Mouse (Mus musculus): ENCODE measurements around the gene Tsga10ip.
"Not testable (repeated sequence)": the region's sequence is repeated elsewhere in the genome, so short reads cannot be mapped to it uniquely, and the experiment has no call there.

Gene Tsga10ip

DNA sequence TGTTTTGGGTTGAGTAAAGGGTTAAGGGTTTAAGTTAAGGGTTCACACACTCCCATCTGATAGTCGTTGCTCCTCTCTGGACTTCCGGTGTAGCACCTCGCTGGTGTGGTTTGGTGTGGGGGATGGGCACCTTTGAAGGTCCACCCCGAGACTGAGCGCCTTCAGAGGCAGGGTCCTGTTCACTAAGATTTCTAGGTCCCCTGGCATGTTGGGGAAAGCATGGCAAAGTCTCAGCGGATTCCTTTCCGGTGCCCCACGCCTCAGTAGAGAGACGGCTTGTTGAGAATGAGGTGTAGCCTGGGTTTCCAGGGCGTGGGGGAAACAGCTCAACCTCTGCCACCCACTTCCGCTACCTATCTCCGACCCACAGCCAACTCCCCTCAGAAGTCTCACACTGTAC is 12.7 kb downstream of the Tsga10ip start:
- DNase-seq (ENCODE audit: low spot score in 2 of 2): peak; percentile 84

DNA sequence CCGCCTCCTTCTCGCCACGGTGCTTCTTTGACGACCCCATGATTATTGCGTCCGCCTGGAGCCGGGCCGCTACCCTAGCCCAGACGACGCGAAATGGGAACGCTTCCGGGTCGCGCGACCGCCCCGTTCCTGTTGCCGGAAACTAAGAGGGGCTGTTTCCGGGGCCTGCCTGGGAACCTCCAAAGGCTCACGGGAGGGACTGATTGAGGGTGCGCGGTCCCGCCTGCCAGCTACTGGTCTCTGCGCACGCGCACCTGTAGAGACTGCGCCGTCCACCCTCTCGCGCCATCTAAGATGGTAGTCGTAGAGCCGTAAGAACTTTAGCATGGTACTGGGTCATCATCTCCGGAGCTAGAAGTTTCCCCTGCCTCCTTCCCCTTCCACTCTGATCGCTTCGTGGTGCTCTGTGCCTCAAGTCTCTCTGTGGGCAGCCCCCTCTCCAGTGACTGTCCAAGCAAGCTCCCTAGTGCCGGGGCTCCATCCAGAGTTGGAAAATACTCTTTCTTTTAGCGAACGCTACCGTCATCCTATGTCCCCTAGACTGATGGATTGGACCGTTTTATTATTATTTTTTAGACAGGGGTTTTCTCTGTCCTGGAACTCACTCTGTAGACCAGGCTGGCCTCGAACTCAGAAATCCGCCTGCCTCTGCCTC is 13.6 kb downstream of the Tsga10ip start, which contains the start of gene Sart1:
Gene Sart1, minus strand, starts transcription at position 116 of the 655 bp plus-strand sequence.
- peak; percentile 96 for DNase-seq (ENCODE audit: low spot score in 2 of 2)

DNA sequence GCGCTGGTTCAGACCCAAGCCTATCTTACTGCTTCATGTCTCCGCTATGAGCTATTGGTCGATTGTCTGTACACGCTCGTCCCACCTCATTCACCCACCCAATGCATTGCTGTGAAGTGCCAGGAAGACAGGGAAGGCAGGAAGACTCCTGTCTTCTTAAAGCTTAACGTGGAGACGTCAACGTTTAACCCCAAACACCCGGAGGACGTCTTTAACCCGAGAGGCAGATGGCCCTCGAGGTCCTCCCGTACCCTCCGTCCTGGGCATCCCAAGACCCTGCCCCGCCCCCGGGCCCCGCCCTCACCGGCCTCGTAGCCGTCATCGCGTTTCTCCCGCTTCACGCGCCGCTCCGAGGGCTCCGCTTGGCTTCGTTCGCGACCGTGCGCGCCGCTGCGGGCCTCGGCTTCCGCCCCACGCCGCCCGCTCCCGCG is 14.3 kb downstream of the Tsga10ip start:
- peak in 1 of 2 experiments; percentile 43 for DNase-seq (ENCODE audit: low spot score in 2 of 2)

DNA sequence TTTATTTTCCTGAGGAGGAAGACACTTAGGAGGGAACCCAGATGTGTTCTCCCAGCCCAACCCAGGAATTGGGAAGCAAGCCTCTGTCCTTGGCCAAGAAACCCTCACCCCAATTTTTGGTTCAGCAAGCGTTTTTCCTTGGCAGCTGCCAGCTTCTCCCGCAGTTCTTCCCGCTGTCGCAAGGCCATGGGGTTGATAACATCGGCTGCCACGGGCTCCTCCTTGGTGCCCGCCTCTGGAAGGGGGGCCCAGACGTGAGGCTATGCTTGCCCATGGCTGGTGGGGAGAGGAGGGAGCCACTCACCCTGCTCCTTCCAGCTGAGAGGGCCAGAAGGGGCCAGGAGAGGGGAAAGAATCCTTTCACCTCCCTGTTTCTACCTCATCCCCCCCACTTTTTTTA is 17.6 kb downstream of the Tsga10ip start:
- DNase-seq (ENCODE audit: low spot score in 2 of 2): no peak

DNA sequence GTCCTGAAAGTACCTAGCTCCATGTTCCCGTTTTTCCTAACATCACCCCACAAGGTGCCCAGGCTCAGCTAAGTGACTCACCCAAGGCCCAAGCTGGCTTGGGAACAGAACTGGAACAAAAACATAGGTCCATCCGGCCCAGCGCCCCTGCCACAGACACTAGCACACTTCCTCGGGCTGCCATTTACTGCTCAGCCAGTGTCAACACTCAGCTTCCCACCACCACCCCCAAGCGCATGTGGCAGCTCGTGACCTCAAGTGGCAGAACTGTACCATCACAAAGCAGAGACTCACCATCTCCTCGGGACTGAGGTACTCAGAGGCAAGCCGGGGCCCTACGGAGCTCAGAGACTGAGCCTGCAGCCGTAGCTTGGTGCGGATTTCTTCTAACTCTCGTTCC is 19.0 kb downstream of the Tsga10ip start:
- DNase-seq (ENCODE audit: low spot score in 2 of 2): no peak

DNA sequence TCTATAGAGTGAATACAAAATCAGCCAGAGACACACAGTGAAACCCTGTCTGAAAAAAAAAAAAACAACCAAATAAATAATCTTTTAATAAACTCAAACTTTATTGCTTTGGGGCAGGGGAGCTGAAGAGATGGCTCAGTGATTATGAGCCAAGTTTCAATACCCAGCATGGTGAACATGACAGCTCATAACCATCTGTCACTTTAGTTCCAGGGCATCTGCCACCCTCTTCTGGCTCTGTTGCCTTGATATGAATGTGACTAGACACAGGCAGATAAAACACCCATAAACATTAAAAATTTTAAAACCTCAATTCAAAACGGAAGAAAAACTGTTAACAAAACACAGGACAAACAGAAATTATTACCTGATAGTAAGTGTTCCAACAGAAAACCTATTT is 24.9 kb downstream of the Tsga10ip start:
- DNase-seq (ENCODE audit: low spot score in 2 of 2): no peak

DNA sequence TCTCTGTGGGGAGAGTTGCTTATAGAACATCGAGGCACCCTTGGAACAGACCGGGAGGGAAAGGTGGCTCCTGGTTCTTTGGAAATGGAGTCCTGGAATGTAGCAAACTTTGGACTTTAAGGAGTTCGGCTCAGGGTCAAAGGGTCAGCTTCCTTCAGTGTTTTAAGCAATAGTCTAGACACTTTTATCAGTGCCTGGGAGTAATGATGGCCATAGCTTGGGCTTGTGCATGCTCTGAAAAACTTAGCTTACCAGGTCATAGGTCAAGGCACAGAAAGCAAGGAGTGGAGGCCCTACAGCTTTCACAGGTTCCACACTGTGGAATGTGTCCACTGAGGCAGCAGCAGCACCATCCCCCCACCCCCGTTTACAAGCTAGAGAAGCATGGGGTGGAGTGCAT is 27.6 kb downstream of the Tsga10ip start:
- no peak for DNase-seq (ENCODE audit: low spot score in 2 of 2)

DNA sequence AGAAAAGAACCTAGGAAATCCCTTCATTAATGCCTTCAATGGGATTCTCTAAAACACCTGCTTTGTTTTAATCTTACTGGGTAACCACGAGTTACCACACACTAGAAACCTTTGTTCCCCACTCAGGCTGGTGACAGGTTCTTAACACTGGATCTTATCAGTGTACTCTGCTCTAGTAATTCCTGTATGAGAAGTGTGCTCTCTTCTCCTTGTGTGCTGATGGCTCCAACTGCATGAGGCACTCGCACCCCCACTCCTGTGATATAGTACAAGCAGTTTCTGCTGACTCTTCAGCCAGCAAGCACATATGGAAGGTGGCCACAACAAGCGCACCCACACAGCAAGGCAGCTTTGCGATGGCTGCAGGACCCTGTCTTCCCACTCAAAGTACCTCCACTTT is 28.1 kb downstream of the Tsga10ip start:
- no peak for DNase-seq (ENCODE audit: low spot score in 2 of 2)

DNA sequence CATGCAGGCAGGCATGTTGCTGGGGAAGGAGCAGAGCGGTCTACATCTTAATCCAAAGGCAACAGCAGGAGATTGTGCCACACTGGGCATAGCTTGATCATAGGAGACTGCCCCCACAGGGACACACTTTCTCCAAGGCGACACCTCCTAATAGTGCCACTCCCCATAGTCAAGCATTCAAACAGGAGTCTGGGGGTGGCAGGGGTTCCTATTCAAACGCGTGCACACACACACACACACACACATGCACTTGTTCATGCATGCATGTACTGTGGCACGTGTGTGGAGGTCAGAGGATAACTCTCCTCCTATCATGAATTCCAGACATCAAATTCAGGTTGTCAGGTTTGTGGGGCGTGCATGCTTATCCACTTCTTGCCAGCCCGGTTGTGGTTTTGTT is 29.6 kb downstream of the Tsga10ip start:
- DNase-seq (ENCODE audit: low spot score in 2 of 2): no peak

DNA sequence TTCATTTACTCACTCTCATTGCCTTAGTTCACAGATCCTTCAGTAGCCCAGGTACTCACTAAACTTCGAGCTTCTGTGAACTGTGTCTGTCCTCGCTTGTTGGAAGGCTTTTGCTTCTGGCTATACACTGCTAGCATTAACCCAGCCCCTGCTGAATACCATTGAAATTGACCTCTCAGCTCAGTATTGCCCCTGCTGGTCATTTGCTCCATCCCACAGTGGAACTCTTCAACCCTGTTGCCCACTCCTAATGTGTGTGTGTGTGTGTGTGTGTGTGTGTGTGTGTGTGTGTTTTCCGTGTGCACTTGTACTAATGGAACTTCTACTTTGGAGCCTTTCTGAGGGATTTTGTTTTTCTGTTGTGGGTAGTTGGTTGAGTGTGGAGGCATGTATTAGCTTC is 31.4 kb downstream of the Tsga10ip start:
- no peak for DNase-seq (ENCODE audit: low spot score in 2 of 2)

DNA sequence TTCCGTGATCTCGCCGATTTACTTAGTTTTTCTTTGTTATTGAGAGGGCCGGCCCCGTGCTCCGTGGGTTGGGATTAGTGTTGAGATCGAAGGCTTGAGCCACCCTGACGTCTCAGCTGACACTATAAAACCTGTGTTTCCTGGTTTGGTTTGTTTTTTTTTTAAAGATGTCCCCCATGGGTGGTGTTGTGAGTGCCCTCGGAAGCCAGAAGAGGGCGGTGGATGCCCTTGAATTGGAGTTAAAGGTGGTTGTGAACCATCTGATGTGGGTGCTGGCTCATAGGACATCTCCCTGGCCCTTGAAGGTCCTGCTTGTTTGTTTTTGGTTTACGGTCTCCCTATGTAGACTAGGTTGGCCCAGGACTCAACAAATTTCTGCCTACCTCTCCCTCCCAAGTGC is 34.9 kb downstream of the Tsga10ip start:
- DNase-seq (ENCODE audit: low spot score in 2 of 2): no peak

DNA sequence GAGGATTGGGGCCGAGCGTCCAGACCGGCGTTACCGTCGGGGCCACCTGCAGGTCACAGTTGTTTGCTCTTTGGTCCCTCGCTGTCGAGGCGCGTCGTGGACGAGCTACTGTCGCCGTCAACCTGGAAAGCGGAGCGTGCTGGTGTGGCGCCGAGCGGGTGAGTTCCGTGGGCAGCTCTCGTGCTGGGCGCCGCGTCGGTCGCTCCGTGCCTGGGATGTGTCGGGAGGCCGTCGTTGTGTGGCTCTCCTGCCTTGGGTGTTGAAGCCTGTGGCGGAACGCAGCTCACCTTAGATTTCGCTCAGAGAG is 35.3 kb downstream of the Tsga10ip start, which contains the start of gene Banf1:
Gene Banf1, minus strand, starts transcription at position 116 of the 307 bp plus-strand sequence.
- DNase-seq (ENCODE audit: low spot score in 2 of 2): no peak

DNA sequence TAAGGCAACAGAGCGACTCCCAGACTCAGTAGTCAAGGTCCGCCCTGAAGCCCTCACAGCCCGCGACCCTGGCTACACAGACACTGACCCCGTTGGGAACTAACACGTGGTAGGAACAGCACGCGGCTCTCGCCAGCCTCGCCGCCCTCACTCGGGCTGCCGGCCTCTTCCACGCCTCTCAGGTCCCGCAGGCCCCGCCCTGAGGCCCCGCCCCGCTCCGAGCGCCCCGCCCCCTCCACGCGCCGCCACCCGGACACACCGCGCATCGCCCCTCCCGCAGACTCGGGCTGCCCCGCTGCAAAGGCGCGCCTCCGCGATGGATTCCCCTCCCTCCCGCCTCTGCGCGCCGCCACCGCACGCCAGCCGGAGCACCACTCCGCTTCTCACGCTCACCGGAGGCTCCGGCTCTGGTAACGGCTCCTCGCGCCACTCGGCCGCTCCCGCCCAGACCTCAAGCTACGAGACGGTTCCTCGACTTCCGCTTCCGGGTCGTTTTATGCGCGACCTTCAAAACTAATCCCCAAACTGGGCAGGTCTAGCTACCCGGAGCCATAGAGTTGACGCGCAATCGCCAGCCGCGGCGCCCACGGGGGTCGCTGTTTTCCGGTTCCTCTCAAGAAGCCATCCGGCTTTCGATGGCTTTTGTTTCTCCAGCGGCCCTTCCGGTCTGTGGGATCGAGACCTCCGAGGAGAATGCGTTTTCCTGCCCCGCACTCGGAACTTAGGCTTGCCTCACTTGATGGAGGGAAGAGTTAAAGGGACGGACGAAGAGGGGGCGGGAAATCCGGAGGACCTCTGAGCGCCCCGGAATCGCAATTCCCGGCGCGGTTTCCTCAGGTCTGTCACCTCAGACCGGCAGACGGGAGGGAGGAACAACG is 35.9 kb downstream of the Tsga10ip start, which contains the start of gene Eif1ad:
Gene Eif1ad, plus strand, starts transcription at position 567 of the 878 bp plus-strand sequence.
- peak; percentile 88 to 91 for DNase-seq (ENCODE audit: low spot score in 2 of 2)

DNA sequence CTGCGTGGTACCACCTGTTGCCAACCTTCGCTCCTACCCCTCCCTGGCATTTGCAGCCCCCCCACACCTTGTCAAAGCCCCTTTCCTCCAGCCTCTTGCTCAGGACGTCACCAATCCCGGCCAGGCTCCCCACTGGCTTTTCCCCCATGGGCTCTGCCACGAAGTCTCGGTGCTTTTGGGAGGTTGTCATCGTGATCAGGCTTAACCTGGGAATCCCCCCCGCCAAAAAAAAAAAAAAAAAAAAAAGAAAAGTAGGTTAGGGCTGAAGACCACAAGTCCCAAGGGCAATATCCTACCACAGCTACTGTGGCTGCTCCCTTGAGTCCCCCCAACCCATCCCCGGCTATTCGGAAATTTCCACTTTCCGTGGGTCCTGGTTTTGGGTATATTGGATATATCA is 36.6 kb downstream of the Tsga10ip start:
- no peak for DNase-seq (ENCODE audit: low spot score in 2 of 2)

DNA sequence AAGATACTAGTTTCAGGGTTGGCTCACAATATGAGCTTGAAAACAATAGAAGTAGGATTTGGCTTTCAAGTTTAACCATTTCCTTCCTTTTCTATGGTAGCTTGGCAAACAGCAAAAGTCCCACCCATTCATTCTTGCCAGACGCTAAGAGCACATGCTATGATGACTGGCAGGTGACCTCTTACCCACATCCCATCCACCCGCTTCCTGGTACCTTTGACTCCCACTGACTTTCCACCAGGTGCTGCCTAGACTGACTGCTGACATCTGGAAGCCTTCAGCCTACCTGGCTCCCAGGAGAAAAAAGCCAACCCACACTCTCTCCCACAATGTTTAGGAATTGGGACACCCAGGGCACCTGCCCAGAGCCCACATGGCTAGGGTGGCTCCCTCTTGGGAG is 38.2 kb downstream of the Tsga10ip start:
- no peak for DNase-seq (ENCODE audit: low spot score in 2 of 2)

DNA sequence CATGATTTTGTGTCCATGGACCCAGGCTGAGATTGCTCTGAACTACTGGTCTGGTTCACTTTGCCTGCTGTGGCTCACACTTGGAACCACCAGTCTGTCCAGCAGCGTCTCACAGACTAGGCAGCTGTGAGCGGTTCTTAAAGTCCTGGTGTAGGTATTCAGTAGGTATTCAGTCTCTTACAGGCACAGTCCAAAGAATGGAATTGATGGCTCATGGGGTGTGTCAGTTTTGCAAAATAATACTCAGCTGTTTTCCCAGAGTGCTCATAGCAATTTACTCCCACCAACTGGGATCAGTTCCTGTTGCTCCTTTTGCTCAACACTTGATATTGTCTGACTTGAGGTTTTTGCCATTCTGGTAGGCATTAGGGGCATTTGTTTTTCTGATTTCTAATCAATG is 40.1 kb downstream of the Tsga10ip start:
- DNase-seq (ENCODE audit: low spot score in 2 of 2): no peak

DNA sequence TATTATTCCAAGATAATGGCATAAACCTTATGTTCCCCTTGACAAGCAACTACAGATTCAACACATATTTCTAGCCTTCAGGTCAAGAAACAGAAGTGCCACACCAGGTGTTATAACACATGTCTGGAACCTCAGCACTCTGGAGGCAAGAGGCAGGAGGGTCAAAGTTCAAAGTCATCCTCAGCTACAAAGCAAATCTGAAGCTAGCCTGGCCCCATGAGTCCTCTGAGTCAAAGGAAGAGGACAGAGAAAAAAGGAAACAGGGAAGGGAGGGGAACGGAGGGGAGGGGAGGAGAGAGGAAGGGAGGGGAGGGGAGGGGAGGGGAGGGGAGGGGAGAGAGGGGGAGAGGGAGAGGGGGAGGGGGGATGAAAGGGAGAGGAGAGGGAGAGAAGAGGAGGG is 46.2 kb downstream of the Tsga10ip start:
- DNase-seq (ENCODE audit: low spot score in 2 of 2): no peak

DNA sequence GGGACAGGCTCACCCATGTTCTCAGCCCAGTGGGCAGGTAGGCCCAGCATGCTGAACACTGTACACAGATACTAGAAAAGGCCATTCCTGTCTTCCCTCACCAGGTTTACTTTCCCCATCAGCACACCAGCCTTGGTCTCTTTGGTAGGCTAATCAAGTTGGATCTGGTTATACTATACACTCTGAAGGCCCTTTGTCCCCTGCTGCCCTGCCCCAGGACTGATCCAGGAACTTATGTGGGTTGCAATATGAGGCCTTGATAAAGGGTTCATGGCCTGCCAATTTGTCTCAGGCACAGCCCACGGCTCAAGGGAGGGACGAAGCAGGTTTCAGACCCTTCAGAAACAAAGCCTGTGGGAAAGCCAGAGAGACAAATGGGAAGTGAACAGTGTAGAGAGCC is 48.7 kb downstream of the Tsga10ip start:
- DNase-seq (ENCODE audit: low spot score in 2 of 2): no peak

DNA sequence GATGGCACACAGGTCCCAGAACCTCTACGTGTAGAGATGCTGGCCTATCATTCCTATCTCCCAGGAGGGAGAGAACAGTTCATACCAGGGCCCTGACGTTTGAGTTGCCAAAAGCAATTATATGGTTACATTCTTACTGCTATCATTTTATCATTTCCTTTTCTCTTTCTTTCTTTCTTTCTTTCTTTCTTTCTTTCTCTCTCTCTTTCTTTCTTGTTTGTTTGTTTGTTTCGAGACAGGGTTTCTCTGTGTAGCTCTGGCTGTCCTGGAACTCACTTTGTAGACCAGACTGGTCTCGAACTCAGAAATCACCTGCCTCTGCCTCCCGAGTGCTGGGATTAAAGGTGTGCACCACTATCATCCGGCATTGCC is 52.8 kb downstream of the Tsga10ip start, which contains the start of gene Cst6:
Gene Cst6, minus strand, starts transcription at position 73 of the 372 bp plus-strand sequence.
- not testable (repeated sequence) for DNase-seq (ENCODE audit: low spot score in 2 of 2)

DNA sequence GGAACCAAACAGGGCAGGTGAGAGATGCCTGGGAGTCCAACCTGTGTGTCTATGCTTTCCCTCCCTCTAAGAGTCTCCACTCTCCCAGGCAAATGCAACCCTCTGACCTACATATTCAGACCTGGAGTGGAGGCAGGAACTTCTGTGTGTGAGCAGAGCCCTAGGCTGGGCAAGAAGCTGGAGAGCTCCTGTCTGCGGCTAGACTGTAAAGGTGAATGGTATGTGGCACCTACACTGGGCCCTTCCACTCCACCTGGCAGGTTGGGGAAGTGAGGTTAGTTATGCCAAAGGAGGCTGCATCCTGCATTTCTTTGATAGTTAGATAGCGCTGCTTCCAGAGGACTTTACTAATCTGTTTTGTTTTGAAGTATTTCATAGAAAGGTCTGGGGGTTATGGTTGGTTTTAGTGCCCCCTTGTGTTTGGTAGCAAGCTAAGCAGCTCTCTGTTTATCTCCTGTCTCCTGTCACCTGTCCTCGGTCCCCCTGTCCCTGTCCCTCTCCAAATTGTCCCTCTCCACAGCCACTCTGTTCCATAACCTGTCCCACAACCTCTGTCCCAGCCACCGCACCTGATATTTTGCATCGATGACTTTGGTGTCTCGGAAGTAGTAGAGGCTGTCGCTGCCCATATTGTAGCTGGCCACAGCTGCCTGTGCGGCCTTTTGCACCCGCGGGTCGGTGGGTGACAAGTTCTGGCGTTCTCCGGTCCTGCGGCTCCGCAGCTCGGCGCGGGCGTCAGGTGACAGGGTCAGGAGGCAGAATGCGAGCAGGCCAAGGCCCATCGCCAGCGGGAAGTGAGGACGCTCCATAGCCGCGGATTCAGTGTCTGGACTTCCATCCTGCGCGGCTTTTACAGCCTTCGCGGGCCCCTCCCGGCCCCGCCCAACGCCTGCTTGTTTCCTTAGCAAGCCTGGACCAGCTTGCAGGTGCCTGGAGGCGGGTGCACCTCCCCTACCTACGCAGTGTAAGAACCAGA is 53.5 kb downstream of the Tsga10ip start:
- DNase-seq (ENCODE audit: low spot score in 2 of 2): no peak

DNA sequence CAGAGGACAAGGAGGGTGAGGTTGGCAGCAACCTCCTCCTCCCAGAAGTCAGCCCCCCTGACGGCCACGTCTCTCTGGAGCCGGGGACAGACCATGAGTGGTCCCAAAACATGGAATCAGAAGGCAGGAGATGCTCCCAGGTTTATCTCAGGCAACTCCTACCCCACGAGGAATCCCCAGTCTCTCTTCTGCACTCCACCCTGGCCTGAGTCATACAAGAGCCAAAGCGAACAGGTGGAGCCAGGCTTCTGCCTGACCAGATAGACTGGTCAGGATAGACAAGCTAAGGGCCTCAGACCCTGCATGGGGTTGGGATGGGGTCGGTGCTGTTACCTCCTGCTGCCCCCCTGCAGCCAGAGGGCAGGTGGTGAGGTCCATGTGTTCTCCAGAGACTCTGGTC is 54.3 kb downstream of the Tsga10ip start:
- no peak for DNase-seq (ENCODE audit: low spot score in 2 of 2)

All from spleen, postnatal 36 days (tissue).